Mouse (Mus musculus) v-Abl transformed pro-B cells (cell line): ENCODE data around the gene Scrn1.

Experiments used
- in situ Hi-C, 2 experiments: fragments of 400-800 bp; cut with MboI; formaldehyde crosslinking; loops; one replicate each; pipeline ENCODE4 v1.15.1; 2025; ENCODE audit not compliant: unreplicated experiment in 2 of 2

Scrn1 gene

DNA sequence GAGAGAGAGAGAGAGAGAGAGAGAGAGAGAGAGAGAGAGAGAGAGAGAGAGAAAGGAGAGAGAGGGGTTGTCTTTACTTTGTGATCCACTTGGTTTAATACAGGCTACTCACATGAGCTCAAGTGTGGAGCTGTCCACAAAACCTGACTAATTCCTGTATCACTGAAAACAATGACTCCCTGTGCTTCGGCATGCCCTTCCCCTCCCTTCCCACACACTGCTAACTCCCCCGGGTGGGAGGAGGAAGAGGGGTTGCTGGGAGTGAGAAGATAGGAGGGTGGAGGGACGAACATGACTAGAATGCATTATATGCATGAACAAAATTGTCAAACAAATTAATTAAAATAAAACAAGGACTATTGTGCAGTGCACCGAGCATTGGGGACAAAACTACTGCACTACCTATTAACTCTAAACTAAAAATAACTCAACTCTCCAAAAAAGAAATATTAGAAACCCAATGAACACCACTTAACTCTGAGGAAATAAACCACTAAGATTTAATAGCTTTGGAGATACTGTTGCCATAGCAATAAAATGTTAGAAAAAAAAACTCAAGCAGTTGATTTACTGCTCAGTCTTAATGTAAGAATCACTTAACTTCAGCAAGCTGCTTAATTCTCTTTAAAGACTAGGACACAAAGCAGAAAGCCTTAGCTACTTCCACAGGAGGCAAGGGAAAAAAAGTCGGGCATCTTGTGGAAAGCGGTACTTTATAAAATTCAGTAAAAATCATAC, 7.1 kb upstream of the Scrn1 start:
- in situ Hi-C loops, result no loop called here

DNA sequence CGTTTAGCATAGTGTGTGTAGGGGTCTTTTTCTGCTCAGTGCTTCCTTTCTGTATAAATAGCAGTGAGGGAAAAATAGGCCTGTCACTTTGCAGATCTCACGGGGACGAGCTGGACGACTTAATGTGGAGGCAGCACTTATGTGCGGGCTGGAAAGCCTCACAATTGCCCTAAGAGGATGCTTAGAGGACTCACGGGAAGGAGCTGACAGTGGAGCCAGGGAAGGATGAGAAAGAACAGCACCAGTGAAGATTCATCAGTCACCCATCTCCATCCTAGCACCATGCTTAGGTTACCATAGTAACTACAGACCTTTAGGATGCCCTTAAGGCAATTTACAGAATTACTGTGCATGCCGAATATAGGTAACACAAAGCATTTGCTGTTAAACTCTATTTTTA, 3.5 kb upstream of the Scrn1 start:
- in situ Hi-C loops, result no loop called here

DNA sequence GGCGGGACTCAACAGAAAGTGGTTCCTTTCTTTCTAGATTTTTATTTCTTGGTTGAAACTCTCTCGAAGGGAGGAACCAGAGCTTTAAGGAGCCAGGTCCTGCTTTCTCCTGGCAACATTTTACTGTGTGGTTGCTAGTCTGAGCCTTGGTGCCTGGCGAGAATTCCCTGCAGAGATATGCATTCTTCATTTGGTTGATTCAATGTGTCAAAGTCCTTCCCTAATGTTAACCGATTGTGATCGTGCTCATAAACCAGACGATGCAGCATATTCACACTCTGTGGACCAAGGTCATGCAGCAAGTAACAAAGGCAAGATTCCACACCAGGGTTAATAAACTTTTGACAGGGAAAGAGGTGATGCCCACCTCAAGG, 244 bp upstream of the Scrn1 start:
- in situ Hi-C loops, result no loop called here

DNA sequence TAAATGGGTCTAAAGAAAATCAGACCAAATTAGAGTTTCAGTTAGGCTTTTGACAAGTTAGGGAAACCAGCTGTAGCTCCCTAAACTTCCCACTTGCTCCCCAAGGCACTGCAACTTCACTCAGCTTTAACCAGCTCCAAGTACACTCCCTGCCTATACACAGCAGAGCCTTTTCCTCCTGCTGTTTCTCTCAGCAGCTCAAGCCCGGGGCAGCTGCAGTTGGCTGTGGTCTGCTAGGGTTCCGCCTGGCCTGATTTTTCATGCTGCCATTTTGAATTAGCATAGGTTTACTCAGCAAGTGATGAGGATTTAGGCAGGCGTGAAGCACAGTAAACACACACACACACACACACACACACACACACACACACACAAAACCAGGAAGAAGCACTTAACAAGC, 1.3 kb downstream of the Scrn1 start:
- in situ Hi-C loops, result no loop called here

DNA sequence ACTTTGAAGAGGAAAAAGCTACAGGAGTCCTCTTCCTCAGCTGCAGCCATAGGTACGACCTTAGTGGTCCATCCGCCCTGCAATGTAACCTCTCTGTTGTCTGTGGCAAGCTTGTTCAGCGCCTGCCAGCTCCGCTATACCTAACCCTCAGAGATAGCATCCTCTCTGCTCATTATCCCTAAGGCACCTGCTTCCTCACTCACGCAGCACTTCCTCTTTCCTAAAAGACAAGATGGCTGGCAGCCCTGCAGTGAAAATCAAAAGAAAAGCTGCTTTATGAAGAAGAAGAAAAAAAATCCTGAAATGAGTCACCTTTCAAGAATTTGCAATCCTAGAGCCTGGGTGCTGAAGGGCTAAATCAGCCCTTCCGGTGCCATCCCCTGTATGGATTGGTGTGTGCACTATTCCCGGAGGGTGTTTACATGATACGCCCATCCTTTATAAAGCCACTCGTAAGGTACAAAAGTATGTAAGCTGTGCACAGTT, 1.7 kb downstream of the Scrn1 start:
- in situ Hi-C loops, result no loop called here

DNA sequence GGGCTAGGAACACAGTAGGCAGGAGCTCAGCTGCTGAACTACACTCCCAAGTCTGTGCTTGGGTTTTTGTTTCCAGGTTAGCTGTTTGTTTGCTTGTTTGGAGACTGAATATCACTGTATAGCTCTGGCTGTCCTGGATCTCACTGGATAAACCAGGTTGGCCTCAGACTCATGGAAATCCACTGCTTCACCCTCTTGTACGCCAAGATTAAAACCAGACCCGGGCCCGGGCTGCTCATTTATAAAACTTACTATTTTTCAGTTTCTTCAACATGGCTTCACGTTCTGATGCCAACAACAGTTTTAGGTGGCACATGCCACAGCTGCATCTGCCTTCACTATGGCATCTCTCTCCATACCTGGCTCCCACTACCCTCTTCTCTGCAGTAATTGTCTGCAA, 2.7 kb downstream of the Scrn1 start:
- in situ Hi-C loops, result no loop called here

DNA sequence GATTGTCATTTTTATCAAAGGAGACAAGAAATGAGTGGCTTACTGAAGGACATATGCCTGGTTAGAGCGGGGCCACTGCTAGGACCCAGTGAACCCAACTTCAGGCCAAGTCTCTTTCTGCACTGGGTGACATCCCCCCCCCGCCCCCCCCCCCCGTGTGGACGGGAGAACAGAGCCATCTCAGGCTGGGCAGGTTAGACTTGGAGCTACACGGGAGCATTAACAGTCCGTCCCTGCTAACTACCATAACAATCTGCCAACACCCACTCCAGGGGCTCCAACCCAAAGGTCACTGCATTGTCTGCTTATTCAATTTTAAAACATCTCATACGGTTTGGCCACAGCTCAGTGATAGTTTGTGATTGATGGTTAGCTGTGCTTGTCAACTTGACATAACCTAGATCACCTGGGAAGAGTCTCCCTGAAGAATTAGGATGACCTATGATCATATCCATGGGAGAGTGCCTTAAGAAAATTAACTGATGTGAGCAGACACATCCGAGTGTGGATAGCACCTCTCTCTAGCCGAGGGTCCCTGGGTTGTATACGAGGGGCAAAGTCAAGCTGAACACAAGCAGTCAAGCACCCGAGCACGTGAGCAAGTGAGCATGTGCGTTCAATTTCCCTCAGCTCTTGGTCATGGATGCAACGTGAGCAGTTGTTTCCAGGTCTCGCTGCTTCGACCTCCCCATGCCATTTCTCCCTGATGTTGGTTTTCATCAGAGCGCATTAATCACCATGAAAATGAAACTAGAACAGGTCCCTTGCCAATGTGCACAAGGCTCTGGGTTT, 4.1 kb downstream of the Scrn1 start:
- in situ Hi-C loops, result no loop called here

DNA sequence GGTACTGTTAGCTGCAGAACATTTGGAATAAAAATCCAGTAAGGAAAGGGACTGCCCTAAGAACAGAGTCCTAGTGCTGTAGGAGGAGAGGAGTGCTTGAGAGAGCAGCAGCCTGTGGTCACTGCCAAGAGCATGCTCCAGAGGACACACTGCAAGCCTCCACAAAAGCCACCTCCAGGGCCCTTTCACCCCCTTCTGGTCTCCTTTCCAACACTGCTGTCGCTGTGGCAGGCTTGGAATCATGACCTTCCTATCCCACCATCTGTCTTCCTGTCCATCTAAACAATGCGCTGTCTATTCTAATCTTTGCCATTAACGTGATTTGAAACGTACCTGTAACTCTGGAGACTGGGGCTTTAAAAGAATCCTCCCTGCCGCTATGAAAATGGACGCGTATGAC, 7.8 kb downstream of the Scrn1 start:
- in situ Hi-C loops, result no loop called here

DNA sequence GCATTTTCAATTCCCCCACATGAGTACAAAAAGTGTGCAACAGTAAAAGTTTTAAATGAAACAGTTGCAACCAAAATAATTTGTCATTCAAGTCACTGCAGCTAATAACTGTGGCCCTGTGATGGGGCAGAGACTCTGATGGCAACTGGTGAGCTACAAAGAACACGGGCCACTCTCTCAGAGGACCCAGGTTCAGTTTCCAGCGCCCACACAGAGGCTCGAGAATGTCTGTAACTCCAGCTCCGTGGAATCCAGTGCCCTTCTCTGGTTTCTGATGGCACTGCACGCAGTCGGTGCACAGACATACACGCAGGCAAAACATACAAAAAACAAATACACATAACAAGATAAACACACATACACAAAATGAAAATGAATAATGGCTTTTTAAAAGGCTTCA, 8.6 kb downstream of the Scrn1 start:
- in situ Hi-C loops, result no loop called here

DNA sequence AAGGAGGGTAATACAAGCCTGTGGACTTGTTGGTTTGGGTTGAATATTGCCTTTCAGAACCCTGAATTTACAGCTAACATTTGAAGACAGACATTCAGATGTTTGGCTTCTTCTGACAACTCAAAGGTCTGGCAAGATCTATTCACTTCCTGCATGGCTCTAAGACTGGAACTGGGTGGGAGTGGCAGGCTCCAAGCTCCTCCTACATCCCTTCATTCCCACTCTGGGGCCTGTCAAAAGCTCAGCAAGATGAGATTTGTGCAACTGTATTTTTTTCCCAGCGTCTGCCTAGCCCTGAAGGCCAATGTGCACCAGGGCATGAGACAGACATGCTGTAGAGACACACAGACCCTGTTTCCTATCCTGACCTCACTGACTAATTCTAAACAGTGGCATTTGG, 10.5 kb downstream of the Scrn1 start:
- in situ Hi-C loops, result no loop called here

DNA sequence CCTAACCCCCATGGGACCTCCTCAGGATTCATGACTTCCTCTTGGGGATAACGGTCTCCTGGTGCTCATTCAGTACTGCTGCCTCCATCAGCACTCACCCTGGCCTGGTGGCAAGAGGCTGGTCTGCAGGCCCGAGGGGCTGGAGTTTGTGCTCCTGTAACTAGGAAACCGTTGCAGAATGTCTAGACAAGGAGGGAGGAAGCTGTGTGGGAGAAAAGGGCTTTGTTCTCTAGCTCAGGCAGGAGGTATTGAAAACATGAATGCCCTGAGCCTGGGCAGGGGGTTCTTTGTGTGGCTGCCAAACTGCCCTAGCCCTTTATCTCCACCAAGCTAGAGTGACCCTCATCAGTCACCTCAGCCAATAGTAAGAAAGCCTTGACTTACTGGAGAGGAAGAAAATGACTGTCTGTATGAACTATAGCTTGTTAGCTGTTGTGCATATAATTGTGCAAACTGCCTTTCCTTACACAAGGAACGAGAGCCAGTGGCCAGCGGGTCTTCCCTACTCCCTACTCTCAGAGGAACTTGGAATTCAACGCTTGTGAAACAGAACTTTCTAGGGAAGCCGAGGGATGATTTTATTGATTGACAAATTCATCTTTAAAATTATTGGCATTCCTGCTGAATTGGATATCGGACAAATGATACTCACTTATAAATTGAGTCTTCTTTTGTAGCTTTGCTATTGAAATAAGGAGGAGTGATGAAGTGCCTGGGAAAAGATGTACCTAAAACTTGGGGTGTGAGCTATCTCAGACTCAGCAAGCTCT, 11.8 kb downstream of the Scrn1 start:
- in situ Hi-C loops, result no loop called here

DNA sequence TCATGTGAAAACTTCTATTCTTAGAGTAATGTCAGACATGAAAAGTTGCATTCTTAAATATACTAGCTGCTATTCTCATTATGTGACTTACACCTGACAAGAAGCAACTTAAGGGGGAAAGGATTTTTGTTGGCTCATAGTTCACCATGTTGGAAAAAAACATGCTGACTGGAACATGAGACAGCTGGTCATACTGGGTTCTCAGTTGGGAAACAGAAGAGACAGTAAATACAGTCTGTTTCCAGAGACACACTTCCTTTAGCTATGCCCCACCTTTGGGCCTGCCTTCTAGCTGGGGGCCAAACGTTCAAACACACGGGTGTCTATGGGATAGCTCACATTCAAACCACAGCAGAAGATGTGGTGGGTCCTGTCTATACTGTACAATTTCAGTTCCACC, 12.7 kb downstream of the Scrn1 start:
- in situ Hi-C loops, result no loop called here

DNA sequence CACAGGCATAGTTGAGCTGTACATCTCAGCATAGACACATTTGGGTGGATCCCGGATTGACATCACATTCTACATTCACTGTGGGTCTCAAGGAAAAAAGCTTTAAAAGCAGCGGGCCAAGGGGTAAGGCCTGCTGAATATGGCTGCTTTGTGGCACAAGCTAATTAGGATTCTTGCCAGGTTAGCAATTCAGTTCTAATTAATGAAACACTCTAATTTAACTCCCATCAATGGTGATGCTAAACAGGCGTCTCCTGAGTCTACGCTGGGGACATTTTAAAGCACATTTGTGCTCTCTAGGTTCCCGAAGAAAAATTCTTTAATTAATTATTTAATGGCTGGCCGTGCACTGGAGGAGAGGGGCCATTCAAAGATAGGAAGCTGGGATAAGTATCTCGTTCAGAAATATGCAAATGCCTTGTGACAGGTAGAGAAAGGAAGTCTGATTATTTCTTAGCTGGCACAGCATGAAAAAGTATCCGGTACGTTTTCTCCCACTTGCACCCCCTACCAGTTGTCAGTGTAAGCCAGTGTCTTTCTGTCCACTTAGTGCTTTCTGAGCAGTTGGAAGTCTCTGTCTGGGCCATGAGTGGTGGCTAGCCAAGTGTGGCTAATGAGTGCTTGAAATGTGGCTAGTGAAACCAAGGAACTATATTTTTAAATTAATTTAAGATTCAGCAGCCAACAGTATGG, 13.4 kb downstream of the Scrn1 start:
- in situ Hi-C loops, result no loop called here

DNA sequence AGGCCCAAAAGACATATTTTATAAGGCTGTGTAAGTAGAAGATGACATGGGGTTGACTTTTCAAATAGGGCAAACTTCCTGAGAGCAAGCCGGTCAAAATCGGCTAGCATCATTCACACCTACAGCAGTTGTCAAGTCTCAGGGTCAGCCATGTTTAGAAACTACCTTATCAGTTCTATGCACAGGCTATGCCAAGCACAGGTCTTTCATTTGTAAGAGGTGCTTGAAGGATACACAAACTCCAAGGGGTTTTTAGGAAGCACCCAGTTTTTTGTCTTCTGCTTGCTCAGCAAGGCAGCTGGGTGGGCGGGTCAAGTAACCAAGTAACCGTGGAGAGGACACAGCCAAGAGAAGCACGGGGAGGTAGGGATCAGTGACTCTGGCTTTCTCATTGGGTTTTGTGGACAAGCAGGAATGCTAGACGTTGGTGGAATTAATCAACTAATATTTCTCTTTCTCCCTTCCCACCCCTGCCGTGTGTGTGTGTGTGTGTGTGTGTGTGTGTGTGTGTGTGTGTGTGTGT, 15.4 kb downstream of the Scrn1 start:
- in situ Hi-C loops, result no loop called here

DNA sequence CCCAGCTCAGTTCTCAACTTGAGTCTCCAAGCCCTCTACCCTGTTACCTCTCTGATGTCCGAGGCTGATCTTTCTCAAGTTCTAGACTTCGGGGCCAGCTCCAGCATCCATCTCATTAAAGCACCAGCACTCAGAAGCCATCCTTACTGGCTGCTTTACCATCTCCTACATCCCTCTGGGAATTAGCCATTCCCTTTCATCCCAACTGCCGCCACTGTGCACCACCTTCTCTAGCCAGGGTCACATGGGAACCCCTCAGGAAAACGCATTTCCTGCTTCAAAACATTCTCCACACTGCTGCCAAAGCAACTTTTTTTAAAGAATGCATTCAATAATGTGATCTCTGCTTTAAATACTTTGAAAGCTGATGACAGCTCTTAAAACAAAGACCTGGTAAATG, 17.0 kb downstream of the Scrn1 start:
- in situ Hi-C loops, result no loop called here

DNA sequence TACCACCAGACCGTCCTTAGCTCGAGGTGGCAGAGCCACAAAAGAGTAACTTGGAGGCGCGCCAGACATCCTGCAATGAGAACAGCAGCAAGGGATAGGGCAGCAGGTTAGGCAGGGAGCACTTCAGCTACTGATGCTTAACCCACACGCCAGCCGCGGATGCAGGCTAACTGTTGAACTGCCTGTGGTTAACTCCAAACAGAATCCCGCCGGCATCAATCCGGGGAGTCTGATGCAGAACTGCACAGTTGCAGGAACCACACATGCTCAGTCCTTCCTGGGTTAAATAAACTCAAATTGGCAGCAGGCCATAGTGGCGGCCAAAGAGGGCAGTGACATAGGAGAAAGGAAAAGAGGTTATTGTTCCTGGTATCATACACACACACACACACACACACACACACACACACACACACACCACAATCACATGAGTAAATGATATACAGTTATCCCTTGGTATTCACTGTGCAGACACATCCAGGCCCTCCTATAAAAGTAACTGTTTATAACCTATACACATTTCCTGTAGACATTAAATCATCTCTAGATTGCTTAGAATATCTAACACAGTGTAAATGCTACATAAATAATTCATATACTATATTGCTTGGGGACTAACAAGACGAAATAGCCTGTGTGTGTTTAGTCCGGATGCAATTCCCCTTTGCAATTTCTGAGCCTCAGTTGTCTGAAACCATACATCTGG, 17.8 kb downstream of the Scrn1 start:
- in situ Hi-C loops, result no loop called here

DNA sequence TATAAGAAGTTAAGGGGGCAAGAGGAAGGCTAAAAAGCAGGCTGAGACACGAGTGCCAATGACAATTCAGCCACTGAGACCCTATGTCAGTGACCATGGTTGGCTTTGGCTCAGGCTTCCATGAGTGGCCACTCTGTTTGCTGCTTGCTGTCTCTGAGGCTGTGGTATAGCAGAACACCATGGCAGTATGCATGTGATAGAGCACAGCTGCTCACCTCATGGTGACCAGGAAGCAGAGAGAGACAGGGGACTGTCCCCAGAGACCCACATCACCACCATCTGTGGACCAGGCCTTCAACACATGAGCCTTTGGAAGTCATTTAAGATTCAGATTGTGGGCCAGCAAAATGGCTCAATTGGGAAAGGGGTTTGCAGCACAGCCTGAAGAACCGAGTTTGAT, 22.6 kb downstream of the Scrn1 start:
- in situ Hi-C loops, result no loop called here

DNA sequence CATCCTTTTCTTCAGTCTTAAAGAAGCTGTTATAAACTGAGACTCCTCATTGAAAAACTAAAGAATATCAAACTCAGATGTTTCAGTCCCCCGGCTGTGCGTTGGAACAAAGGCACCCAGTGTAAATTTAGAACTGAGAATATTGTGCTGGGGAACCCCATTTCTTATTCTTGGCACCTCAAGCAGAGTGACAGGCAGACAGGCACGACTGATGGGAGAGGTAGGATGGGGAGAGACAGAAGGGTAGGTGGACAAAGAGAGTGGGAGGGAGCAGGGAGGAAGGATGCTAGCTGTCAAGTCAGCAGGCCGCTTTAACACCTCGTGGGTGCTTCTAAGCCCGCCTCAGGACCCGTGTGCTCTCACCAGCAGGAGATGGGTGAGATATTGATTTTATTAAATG, 23.5 kb downstream of the Scrn1 start:
- in situ Hi-C loops, result no loop called here

DNA sequence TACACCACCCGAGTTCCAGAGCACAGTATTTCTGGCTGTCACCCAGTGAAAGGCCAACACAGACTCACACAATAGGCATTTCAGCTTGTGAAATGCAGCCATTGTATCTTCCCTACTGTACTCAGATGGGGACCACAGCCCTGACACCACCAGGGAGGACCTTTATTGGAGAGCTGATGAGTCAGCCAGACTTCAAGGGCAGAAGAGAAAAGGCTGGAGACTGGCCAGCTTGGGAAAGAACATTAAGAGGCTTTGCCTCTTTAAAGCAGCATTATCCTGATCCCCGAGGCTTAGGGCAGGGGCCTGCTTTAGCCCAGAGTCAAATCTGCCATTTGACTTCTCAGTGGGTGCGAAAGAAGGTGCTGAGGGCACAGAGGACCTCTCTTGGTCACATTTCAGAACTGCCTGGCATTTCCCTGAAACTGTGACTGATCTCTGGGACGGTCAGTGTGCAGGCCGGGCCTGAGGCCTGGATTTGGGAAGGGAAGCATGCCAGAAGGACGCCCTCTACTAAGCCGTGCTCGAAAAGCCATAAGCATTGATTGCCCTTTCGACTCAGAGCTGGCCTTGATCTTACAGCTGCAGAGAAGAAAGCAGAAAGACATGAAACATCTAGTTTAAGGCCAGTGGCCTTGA, 25.9 kb downstream of the Scrn1 start:
- in situ Hi-C loops, result no loop called here

DNA sequence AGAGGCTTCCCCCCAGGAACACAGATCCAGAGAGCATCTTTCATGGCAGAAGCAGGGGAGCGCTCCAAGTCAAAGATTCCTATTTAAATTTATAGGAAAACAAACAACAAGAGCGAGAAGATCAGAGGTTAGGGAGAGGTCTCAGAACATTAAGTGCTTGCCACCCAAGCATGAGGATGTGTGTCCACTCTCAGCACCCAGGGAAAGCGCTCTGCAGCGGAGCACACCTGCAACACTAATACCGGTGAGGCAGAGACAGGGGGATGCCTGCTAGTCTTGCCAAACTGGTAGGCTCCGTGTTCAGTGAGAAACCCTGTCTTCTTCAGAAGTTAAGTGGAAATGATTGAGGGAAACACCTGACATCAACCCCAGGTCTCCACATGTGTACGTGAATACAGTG, 26.9 kb downstream of the Scrn1 start:
- in situ Hi-C loops, result no loop called here
